Mouse (Mus musculus) lung, embryonic 15.5 days (tissue): Measurements from ENCODE around the gene Stub1. TPM values are rescaled to one million over a fixed set of nuclear protein-coding genes. Genes with fewer than 3 reads are reported as not detected.

Source experiments
- ATAC-seq: fragments of 200-750 bp; cut with Nextera tagmentation; 2 replicates; pipeline ENCODE4 v1.8.0; 2017; ENCODE audit warnings: moderate number of reproducible peaks, borderline replicate concordance; ENCODE audit not compliant: low FRiP score, low TSS enrichment; ENCODE audit errors: extremely low read depth
- H3K27ac ChIP-seq: fragments of 300-500 bp; sonication (generic); 2 replicates; pipeline ENCODE4 v1.5.1; 2015; ENCODE audit warnings: moderate library complexity, mild to moderate bottlenecking, inconsistent platforms
- H3K27me3 ChIP-seq: fragments of 300-500 bp; sonication (generic); 2 replicates; pipeline ENCODE4 v1.6.1; 2015; ENCODE audit warnings: inconsistent platforms
- H3K36me3 ChIP-seq: fragments of 300-500 bp; sonication (generic); 2 replicates; pipeline ENCODE4 v1.6.1; 2015; ENCODE audit warnings: inconsistent platforms
- H3K4me1 ChIP-seq: fragments of 300-500 bp; sonication (generic); 2 replicates; pipeline ENCODE4 v1.6.1; 2015; ENCODE audit warnings: inconsistent platforms
- H3K4me2 ChIP-seq: fragments of 300-500 bp; sonication (generic); 2 replicates; pipeline ENCODE4 v1.6.1; 2015; ENCODE audit warnings: inconsistent platforms, mild to moderate bottlenecking, moderate library complexity
- H3K4me3 ChIP-seq: fragments of 300-500 bp; sonication (generic); 2 replicates; pipeline ENCODE4 v1.5.1; 2015; ENCODE audit warnings: mild to moderate bottlenecking, inconsistent platforms
- H3K9ac ChIP-seq: fragments of 300-500 bp; sonication (generic); 2 replicates; pipeline ENCODE4 v1.6.1; 2015; ENCODE audit warnings: inconsistent platforms
- H3K9me3 ChIP-seq: fragments of 300-500 bp; sonication (generic); 2 replicates; pipeline ENCODE4 v1.6.1; 2016; ENCODE audit warnings: inconsistent platforms
- WGBS: fragments of 180-500 bp; shearing (Covaris S2); methylation state at CpG from one replicate; pipeline ENCODE4 v1.1.7; 2015; 5-methylcytosine and 5-hydroxymethylcytosine counted together
- polyA plus RNA-seq: library from polyadenylated mRNA; unstranded; fragments of >200 nt; fragmentation: Nextera tagmentation; extraction: Ambion mirVana; gene quantifications from 2 replicates; pipeline ENCODE4 v1.2.1, GENCODE M21; 2015

The Stub1 gene
- 349 and 363 TPM in 2 replicates for polyA plus RNA-seq

DNA sequence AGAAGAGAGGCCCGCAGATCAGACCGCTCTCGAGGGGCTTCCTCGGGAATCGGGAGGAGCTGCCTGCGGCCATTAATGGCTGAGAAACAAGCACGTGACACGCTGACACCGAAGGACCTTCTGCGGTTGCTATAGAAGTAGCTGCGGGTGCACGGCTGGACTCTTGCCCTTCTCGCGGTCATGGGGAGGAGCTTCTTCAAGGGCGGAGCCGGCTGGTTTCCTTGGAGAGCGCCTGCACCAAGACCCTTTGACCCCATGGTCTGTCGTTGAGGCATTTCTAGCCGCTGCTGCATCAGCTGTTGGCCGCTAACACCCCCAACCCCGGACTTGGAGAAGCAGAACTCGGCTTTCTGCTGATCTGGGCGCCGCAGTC lies at the start of gene Stub1:
Gene Stub1 (minus strand): TSS at position 114 of the 373 bp plus-strand sequence.
- Histone ChIP-seq H3K4me3 (peak within 1 kb of the TSS; percentile 82), H3K9ac (peak within 1 kb of the TSS; percentile 90), H3K4me1 (peaks cover 73% of the 10 kb centered on the region), H3K27ac (peak within 1 kb of the TSS; percentile 98), H3K27me3 (no peaks in the 10 kb centered on the region), H3K9me3 (no peaks in the 10 kb centered on the region), H3K36me3 (peaks cover 20% of the 10 kb centered on the region), H3K4me2 (peak within 1 kb of the TSS; percentile 95)
- ATAC-seq = peak; percentile 66
- WGBS = under 1% methylated on average over 24 of the region's 24 CpGs

DNA sequence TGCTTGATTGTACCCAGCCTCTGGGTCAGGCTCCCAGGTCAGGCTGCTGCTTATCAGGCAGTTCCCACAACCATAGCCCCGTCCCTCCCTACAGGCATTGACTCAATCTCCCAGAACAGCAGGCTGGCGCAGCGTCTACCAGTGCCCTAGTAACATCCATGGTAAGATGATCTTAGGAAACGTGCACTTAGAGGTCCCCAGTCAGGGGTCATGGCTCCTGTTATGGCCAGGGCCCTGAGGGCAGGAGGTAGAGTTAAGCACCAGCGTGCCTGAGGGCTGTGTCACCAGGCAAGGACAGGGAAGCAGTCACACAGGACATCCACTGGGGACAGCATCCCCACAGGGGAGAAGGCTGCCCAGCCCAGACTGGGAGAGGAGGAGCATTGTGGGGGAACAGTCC lies 49.1 kb upstream of the Stub1 start:
- Histone ChIP-seq H3K27me3 (no peaks in the 10 kb centered on the region), H3K36me3 (peaks cover 36% of the 10 kb centered on the region), H3K4me3 (no peak overlapping the region), H3K4me2 (no peak overlapping the region), H3K27ac (no peak overlapping the region), H3K4me1 (no peaks in the 10 kb centered on the region), H3K9ac (no peak overlapping the region), H3K9me3 (no peaks in the 10 kb centered on the region)
- ATAC-seq = no peak
- WGBS = 36% methylated on average over 5 of the region's 5 CpGs

DNA sequence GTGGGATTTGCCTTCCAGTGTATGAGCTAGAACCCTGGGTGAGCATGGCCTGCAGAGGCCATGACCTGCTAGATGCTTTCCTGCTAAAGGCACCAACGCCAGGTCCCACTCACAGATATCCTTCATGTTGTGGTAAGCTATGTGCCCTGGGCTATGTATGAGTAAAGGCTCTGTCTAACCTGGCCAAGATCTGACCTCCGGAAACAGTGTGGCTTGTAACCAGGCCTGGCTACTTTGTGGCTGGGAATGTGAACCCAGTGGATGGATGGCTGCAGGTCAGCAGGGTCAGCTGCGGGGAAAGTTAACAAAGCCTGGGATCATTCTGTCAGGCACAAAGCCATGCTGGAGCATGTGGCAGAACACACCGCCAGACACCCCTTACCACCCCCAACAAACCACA lies 48.5 kb upstream of the Stub1 start:
- peaks cover 36% of the 10 kb centered on the region for H3K36me3 ChIP-seq
- H3K4me2 ChIP-seq = no peak overlapping the region
- no peak overlapping the region for H3K27ac ChIP-seq
- no peak overlapping the region for H3K9ac ChIP-seq
- H3K4me1 ChIP-seq = 0 out of 2 replicates have a peak, but pooled peaks cover under 1% of the 10 kb centered on the region
- no peak for ATAC-seq
- WGBS = 40% methylated on average over 4 of the region's 4 CpGs
- no peak overlapping the region for H3K4me3 ChIP-seq
- H3K9me3 ChIP-seq = no peaks in the 10 kb centered on the region
- no peaks in the 10 kb centered on the region for H3K27me3 ChIP-seq

DNA sequence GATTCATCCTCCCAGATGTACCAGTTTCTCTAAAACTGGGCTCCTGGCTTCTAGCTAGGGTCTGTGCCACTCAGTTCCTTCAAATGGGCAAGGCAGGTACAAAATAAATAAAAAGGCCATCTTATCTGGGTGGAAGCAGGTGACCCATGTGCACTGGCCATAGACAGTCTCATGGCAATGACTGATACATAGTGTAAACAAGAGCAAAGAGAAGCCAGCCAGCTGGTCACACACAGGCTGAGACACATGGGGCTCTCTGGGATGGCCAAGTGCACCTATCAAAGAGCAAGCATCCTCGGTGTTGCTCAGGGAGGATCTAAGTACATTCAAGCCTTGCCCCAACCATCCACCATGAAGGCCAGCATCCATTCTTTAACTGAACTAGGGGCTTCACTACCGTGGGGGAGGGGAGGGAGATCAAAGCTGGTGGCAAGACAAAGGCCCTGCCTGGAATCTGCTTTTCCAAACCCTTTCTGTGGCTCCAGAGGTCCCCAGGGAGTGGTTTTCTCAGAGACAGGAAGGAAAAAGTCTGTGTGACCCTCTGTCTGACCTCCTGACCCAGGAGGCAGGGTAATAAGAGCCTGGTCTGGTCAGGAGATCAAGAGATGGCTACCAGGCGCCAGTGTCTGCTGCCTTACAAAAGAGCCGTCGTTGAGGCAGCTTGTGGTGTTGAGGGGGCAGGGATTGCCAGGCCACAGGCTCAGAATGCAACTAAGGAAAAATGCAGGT lies 47.9 kb upstream of the Stub1 start:
- WGBS = 16% methylated on average over 5 of the region's 5 CpGs
- no peak overlapping the region for H3K4me2 ChIP-seq
- H3K9ac ChIP-seq = no peak overlapping the region; the same call in 1 of the 2 replicates
- peaks cover 36% of the 10 kb centered on the region for H3K36me3 ChIP-seq
- no peaks in the 10 kb centered on the region for H3K27me3 ChIP-seq
- no peak overlapping the region for H3K27ac ChIP-seq
- ATAC-seq = no peak
- no peaks in the 10 kb centered on the region for H3K9me3 ChIP-seq
- peaks cover 6% of the 10 kb centered on the region for H3K4me1 ChIP-seq
- H3K4me3 ChIP-seq = no peak overlapping the region

DNA sequence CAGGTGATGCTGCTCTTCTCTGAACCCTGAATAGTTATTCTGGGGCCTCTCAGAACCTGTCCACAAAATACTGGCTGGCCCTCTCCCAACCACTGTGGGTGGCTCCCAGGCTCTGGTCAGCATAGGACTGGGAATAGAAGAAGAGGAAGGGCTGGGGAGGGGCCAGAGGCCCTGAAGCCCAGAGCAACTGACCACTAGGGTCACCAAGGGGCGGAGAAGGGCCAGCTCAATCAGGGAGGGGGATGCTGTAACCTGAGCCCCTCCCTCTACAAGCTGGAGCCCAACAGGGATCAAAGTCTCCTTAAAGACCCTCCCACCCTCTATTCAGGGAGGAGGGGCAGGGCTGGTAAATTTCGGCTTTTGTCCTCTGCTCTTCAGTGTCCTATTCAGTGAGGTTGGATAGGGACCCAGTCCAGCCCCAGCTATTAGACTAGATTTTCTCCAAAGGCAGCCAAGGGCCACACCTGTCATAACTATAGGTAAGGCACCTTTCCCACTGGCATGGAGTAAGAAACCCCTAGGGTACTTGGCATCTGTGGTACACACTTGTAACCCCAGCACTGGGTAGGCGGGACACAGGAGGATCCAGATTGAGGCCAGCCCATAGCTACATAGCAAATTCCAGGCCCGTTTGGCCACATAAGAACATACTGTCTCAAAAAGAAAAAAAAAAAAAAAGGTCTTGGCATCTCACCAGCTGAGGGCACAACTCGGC lies 47.1 kb upstream of the Stub1 start, which contains the start of gene Wfikkn1:
Gene Wfikkn1 (minus strand): TSS at position 663 of the 715 bp plus-strand sequence.
- 36% methylated on average over 5 of the region's 5 CpGs for WGBS
- Histone ChIP-seq H3K27me3 (no peaks in the 10 kb centered on the region), H3K4me1 (peaks cover 11% of the 10 kb centered on the region), H3K4me3 (no peak within 1 kb of the TSS), H3K9ac (no peak within 1 kb of the TSS; the same call in 1 of the 2 replicates), H3K36me3 (peaks cover 36% of the 10 kb centered on the region), H3K27ac (no peak within 1 kb of the TSS), H3K9me3 (no peaks in the 10 kb centered on the region), H3K4me2 (no peak within 1 kb of the TSS)
- no peak for ATAC-seq

DNA sequence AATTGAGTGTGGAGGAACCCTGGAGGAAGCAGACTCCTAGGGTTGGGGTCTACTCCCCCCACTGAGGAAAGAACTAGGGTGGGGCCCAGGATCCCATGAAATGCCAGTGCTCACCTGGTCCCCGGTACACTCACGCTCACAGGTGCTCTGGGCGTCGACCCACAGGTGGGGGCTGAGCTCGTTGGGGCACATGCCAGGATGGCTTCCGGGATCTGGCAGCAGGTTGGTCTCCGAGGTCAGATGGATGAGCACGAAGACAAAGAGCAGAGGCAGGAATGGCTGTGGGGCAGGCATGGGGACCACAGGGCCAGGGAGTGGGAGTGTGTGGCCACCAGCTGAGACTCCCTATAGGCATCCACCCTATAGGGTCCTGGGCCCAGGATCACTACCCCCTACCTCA lies 46.5 kb upstream of the Stub1 start:
- Histone ChIP-seq H3K36me3 (peaks cover 33% of the 10 kb centered on the region), H3K9ac (no peak overlapping the region), H3K4me1 (peaks cover 11% of the 10 kb centered on the region), H3K4me2 (no peak overlapping the region), H3K27ac (no peak overlapping the region), H3K27me3 (no peaks in the 10 kb centered on the region), H3K9me3 (no peaks in the 10 kb centered on the region), H3K4me3 (no peak overlapping the region)
- 78% methylated on average over 8 of the region's 8 CpGs for WGBS
- ATAC-seq = no peak

DNA sequence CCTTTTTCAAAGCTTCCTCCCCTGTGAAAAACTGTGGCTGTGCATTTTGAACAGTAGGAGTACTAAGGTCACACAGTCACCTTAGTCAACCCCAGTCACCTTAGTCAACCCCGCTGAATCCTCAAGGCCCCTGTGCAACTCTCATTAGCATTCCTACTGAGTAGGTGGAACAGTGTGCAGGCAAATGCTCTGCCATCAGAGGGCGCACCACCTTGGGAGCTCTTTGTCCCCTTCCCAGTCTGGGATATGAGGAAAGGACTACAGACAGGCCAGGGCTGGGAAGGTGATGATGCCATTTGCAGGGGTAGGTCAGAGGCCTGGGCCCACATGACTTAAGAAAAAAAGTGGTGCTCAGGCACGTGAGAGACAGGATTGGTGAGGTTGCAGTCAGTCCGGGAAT lies 46.1 kb upstream of the Stub1 start:
- Histone ChIP-seq H3K4me1 (peaks cover 11% of the 10 kb centered on the region), H3K9me3 (no peaks in the 10 kb centered on the region), H3K36me3 (peaks cover 32% of the 10 kb centered on the region), H3K27ac (no peak overlapping the region), H3K9ac (no peak overlapping the region), H3K27me3 (no peaks in the 10 kb centered on the region), H3K4me2 (no peak overlapping the region), H3K4me3 (no peak overlapping the region)
- ATAC-seq = no peak
- 64% methylated on average over 4 of the region's 4 CpGs for WGBS

DNA sequence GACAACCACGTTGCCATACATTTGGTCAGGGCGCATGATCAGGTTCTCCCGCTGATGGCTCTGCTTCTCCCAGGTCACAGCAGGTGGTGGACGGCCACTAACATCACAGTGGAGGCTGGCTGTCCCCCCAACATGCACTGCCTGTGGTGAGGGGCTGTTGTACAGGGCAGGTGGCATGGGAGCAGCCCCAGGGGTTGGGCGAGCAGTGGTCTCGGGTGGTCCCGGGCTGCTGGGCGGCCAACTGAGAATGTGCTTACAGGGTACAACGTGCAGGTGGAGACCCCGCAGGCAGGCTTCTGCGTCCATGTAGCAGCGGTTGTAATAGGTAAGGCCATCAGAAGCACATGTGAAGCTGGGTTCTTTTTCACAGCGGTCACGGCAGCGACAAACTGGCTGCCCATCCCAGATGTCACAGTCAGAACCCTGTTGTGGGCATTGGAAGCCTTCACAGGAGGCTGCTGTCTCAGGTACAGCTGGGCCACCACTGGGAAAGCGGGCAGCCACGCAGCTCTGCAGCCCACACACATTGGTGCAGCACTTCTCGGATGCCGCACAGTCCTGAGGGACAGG lies 45.5 kb upstream of the Stub1 start:
- ATAC-seq = no peak
- Histone ChIP-seq H3K36me3 (peaks cover 26% of the 10 kb centered on the region), H3K4me2 (no peak overlapping the region), H3K4me3 (no peak overlapping the region), H3K9me3 (no peaks in the 10 kb centered on the region), H3K9ac (no peak overlapping the region), H3K27ac (no peak overlapping the region), H3K27me3 (no peaks in the 10 kb centered on the region), H3K4me1 (peaks cover 17% of the 10 kb centered on the region)
- 91% methylated on average over 19 of the region's 19 CpGs for WGBS

DNA sequence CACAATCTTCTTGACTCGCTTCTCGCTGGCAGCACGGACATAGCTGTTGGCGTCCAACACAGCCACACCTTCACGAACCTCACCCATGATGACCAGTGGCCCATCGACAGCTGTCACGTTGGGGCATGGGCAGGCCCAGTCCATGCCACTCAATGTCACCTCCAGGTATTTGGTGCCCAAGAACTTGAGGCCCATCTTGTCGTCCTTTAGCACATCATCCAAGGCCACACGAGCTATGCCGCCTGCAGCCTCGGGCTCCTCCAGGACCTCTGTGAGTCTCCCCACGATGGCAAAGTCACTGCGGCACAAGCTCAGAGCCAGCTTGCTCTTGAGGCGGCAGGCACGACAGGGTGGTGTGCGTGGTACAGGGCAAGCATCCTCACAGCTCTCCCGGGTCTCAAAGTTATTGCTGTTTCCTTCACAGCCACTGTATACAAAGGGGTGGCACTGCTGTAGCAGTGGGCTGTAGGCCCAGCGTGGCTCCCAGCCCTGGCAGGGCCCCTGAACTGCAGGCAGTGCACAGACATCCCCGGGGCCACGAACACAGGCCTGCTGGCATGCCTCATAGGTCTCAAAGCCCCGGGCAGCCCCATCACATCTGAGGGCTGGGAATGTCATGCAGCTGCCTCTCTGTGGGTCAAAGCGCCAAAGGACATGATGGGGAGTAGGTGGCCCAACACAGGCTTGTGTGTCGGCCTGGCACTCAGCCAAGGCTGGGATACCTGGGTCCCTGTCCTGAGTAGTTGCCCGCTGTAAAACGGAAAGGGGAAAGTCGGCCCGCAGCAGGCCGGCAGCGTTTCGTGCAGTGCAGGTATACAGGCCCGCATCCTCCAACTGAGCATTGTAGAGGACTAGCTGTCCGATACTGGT lies 44.8 kb upstream of the Stub1 start:
- Histone ChIP-seq H3K36me3 (peaks cover 19% of the 10 kb centered on the region; the same call in 1 of the 2 replicates), H3K9ac (no peak overlapping the region), H3K27me3 (no peaks in the 10 kb centered on the region), H3K4me2 (no peak overlapping the region), H3K4me1 (peaks cover 17% of the 10 kb centered on the region), H3K9me3 (no peaks in the 10 kb centered on the region), H3K27ac (no peak overlapping the region), H3K4me3 (no peak overlapping the region)
- ATAC-seq = no peak
- WGBS = 89% methylated on average over 32 of the region's 32 CpGs

DNA sequence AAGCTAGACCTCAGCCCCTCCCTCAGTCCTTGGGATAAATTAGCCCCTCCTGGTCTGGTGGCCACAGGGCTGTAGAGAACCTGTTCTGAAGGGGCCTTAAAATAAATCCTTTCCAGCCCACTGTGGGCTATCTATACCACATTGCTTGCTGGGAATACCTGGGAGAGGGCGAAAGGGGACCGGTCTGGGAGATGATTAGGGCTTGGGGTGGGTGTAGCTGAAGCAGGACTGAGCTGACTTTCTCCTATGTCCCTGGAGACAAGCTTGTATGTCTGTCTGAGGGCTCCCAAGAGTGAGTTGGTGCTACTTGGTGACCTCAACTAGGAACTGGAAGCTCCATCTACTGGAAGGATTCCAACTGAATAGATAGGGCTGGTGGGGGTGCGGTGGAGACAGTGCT lies 43.8 kb upstream of the Stub1 start:
- Histone ChIP-seq H3K27me3 (no peaks in the 10 kb centered on the region), H3K4me1 (peaks cover 17% of the 10 kb centered on the region), H3K4me2 (no peak overlapping the region), H3K27ac (no peak overlapping the region), H3K4me3 (no peak overlapping the region), H3K36me3 (peaks cover 15% of the 10 kb centered on the region; the same call in 1 of the 2 replicates), H3K9ac (no peak overlapping the region), H3K9me3 (no peaks in the 10 kb centered on the region)
- WGBS = 88% methylated on average over 3 of the region's 3 CpGs
- no peak for ATAC-seq

DNA sequence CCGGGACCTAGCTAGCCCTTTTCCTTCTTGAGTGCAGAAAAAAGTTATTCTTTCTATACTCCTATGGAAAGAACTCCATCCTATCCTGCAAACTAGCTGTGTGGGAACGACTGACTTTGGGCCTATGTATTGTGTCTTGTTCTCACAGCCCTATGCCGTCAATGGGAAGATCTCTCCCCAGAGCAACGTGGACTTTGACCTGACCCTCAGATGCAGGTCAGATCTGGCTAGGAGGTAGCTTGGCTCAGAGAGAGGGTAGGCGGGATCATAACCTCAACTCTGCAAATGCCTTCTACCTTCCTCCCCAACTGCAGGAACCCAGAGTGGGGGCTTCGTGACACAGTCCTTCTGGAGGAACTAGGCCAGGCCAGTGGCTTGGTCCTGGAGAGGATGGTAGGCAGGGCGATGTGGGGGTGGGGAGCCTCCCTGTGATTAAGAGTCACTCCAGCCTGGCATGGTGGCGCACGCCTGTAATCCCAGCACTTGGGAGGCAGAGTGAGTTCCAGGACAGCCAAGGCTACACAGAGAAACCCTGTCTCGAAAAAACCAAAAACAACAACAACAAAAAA lies 43.2 kb upstream of the Stub1 start:
- 57% methylated on average over 10 of the region's 10 CpGs for WGBS
- peaks cover 15% of the 10 kb centered on the region; the same call in 1 of the 2 replicates for H3K36me3 ChIP-seq
- ATAC-seq = no peak
- H3K4me3 ChIP-seq = peak overlapping the region; percentile 77
- no peaks in the 10 kb centered on the region for H3K27me3 ChIP-seq
- H3K9me3 ChIP-seq = no peaks in the 10 kb centered on the region
- H3K9ac ChIP-seq = peak overlapping the region; percentile 67; the same call in 1 of the 2 replicates
- H3K27ac ChIP-seq = no peak overlapping the region
- H3K4me2 ChIP-seq = peak overlapping the region; percentile 85
- H3K4me1 ChIP-seq = peaks cover 17% of the 10 kb centered on the region
